Mouse (Mus musculus): Measurements from ENCODE around the gene Disc1.

Gene Disc1

GRCm38 (mm10) chr8:125258806-125259500, 205.0 kb downstream of the Disc1 start:
- no peak for DNase-seq (ENCODE audit: low spot score in 2 of 2)

GRCm38 (mm10) chr8:125268181-125268705, 214.2 kb downstream of the Disc1 start:
- no peak for DNase-seq (ENCODE audit: low spot score in 2 of 2)

DNA sequence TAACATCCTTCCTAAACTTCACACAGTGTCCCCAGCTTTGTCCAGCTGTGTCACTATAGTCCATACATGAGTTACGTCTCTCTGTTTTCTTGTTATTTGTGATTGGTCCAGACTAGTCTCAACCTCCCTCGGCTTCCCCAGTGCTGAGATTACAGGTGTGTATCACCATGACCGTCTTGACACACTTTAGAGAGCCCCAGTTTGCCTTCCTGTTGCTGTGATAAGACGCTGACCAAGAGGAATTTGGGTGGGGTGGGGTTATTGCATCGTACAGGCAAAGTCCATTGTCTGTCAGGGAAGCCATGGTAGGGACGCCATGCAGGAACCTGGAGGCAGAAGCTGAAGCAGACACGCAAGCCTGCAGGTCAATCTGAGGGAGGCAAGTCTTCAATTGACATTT, 216.3 kb downstream of the Disc1 start:
- no peak for DNase-seq (ENCODE audit: low spot score in 2 of 2)

GRCm38 (mm10) chr8:125271357-125271756, 217.4 kb downstream of the Disc1 start:
- DNase-seq (ENCODE audit: low spot score in 2 of 2) = no peak

DNA sequence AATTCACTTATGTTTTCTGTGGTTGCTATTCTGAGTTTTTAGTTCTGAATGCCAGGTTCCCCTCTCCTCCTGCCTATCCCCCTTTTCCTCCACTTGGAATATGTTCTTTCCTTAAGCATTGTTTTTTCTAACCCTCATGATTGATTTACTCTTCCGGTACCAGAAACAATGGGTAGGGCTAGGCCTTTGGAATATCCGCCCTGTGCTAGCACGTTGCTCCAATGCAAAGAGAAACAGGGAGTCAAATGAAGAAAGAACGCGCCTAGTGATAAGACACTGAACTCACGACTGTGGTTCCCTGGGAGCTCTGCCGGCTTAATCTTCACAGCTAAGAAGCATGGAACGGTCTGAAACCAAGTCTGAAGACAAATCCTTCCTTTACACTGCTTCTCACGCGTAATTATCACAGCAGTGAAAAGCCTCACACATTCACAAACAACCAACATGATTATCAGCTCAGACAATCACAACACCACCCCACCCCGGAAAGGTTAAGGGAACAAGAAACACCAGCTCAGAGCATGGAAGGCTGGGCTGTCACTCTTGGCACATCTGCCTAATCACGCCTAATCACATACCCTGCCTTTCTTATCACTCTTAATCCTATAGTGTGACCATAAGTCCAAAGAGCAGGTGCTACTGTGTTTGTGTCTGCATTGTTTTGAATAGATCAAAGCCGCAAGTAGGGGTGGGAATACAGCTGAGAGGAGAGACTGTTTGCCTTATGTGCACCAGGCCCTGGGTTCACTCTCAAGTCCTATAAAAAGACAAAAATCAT, 218.3 kb downstream of the Disc1 start:
- no peak for DNase-seq (ENCODE audit: low spot score in 2 of 2)

DNA sequence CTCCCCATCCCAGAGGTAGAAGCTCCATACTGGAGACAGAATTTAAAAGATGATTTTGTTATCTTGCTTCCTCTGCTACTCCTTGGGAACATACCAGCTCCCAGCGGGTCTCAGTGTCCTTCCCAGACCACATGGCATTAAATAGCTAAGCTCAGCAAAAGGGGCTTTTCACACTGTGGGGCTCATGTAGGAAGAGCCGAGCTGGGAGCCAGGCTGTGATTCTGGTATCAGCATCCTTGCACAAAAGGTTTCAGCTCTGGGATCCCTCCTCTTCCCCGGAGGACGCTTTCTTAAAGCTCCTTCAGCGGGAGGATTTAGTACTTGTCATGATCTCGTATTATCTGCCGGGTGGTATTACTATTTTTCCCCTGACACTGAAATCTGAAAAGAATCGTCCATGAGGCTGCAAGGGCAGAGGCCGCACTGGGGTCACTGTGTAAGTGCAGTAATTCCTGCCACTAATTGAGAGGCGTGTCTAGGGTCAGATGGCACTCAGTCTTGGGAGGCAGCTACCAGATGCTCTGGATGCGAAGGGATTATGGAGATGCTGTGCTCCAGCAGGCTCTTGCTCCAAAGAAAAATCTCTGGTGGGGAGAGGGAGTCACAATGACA, 223.2 kb downstream of the Disc1 start:
- no peak for DNase-seq (ENCODE audit: low spot score in 2 of 2)

- no peak for DNase-seq (ENCODE audit: low spot score in 2 of 2)
Observed at GRCm38 (mm10) chr8:125279156-125279555, 225.2 kb downstream of the Disc1 start.

GRCm38 (mm10) chr8:125279892-125280291, 225.9 kb downstream of the Disc1 start:
- DNase-seq (ENCODE audit: low spot score in 2 of 2) = no peak

DNA sequence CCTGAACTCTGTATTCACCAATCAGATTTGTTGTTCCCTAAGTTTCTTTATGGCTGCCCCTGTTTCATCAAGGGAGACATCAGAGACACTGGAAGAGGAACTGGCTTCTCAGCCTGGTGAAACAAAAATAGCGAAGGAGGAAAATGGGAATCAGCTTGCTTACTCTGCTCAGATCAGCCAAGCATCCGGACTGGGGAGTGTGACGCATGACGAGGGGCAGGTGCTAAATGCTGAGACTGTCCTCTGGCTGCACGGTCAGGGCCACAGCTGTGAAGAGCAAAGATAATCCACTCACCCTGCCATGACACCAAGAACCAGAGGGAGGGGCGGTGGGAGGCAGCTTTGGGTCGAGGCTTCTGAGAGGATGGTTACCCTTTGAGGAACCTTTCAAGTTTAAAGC, 228.5 kb downstream of the Disc1 start:
- DNase-seq (ENCODE audit: low spot score in 2 of 2) = no peak

DNA sequence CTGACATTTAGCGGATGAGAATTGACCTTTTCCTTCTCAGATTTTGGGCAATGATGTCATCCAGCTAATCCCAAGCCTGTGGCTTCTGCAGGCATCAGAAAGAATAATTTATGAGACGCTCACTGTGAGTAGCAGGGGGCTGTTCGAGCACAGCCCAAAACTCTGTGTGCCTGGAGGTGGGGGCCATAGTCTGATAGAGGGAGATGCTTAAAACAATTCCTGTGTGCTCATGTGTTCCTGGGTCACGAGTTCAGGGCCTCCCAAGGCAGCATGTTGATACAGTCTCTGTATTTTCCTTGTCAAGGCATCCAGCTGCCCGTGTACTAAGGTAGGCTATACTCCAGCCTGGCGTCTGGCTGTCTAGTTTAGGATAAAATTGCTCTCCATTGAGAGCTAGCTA, 229.5 kb downstream of the Disc1 start:
- no peak for DNase-seq (ENCODE audit: low spot score in 2 of 2)

GRCm38 (mm10) chr8:125284875-125285274, 230.9 kb downstream of the Disc1 start:
- DNase-seq (ENCODE audit: low spot score in 2 of 2) = no peak

DNA sequence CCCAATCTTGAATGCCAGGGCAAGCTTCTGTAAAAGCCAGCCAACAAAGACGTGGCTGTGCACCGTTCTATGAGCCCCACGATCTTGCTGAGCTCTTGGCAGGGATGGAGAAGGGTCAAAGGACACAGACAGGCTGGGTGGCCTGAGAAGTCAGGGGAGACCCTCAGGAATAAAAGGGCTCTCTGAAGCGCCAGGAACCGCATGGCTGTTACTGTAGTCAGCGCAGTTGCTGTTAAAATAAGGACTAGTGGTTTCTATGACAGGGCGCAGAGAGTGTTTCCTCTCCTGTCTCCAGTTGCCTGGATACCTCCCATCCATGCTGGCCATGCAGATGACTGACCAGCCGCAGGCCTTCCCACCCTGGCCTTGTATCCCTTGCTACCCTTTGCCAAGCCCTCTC, 231.4 kb downstream of the Disc1 start:
- DNase-seq (ENCODE audit: low spot score in 2 of 2) = no peak

DNA sequence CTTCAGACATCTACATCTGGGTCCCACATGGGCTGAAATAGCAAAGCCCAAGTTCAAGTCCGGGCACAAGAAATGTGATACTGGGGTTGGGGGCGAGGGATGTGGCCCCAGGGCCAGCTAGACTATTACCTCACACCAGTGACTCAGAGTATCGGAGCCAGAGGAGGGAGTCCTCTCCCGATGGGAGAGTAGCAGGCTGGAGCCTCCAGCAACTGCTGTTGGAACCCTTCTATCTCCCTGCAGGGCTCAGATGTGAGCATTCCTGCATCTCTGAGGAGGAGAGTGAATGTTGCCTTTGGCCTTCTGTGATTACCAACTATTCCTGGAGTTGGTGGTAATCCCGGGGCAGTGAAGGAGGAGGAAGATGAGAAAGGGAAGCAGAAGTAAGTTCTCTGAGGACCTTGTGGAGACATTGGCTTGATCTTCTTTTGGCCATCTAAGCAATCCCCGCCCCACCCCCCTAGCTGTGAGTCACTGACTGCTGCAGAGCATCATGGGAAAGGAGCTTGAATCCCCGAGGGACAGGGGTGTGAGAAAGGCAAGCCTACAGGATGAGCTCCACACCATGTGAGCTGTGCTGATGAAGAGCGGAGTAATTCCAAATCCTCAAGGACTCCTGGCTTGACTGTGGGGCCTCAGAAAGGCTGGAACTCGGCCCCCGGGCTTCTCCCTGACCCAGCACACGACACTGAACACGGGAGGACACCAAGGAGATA, 232.1 kb downstream of the Disc1 start:
- DNase-seq (ENCODE audit: low spot score in 2 of 2) = peak in 1 of 2 experiments; percentile 15

- DNase-seq (ENCODE audit: low spot score in 2 of 2) = no peak
Observed at GRCm38 (mm10) chr8:125287311-125287710, 233.3 kb downstream of the Disc1 start.

- DNase-seq (ENCODE audit: low spot score in 2 of 2) = no peak
Observed at GRCm38 (mm10) chr8:125287841-125288341, 233.9 kb downstream of the Disc1 start.

DNA sequence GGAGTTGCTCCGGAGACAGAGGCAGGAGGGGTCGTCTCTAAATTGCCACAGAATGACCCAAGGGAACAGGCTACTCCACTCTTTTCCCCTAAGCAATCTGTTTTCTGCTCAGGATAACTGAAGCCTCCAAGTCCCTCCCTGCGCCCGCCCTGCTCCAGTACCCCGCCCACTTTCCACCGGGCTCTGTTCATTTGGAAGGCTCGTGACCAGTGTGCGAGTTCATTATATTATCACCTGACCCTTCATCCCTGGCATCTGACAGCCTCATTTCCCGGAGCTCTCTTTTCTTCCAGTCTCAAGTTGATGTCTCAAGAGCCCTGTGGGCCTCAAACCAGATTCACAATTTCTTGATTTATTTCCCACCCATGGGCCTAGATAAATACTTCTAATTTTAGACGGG, 237.5 kb downstream of the Disc1 start:
- no peak for DNase-seq (ENCODE audit: low spot score in 2 of 2)

DNA sequence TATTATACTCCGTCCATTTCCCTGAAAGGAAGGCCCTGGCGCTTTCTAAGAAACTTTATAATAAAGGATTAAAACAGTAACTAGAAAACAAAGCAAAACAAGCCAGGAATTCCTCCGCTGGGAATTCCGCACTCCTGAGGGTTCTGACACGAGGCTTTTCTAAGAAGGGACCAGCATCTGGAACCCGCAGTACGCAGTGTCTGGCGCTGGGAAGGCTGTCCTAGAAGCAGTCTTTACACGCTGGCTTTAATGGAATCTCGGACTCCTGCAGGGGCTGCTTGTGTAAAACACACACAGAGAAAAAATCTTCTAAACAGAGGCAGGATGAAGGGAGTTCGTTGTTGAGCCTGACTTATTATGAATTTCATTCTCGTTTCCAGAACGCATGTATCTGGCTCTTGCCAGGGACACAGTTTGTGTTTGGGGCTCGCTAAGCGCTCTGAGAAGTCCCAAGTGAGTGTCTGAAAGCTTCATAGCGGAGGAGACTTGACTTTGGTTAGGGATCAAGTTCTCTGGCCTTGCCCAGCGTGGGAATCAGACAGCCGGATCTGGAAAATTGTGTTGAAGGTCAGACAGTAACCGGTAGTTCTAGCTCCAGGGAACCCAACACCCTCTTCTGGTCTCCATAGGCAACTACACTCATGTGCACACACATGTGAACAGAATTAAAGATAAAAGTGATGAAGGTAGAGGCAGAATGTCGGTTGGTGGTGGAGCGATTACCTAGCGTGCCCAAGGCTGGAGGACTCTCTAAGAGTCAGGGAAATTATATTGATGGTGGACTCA, 238.1 kb downstream of the Disc1 start:
- no peak for DNase-seq (ENCODE audit: low spot score in 2 of 2)

- peak; percentile 56 to 61 for DNase-seq (ENCODE audit: low spot score in 2 of 2)
Observed at GRCm38 (mm10) chr8:125292933-125293591, 239.1 kb downstream of the Disc1 start.

GRCm38 (mm10) chr8:125299248-125299647, 245.3 kb downstream of the Disc1 start:
- DNase-seq (ENCODE audit: low spot score in 2 of 2) = no peak

DNA sequence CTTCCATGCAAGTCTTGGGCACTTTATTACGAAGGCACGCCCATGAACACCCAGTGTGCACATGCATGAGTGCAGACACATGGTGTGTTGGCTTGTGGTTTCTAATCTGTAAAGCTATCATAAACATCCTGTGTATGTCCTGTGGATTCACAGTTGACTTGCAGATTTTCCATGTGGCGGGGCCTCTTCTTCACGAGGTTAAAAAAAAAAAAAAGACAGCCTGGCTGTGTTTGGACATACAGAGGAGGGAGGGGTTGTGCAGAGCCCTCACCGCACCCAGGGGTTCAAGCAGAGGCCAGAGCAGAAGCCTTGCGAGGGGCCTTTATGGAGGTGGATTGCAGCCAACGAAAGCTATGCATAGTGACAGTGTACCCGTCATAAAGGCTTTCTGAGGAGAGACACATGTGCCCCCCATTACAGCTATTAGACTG, 248.0 kb downstream of the Disc1 start:
- no peak for DNase-seq (ENCODE audit: low spot score in 2 of 2)
